Mouse (Mus musculus) myocyte (in vitro differentiated cells): Measurements from ENCODE around the gene Pparg. TPM values are rescaled to one million over a fixed set of nuclear protein-coding genes. Genes with fewer than 3 reads are reported as not detected.

Experiments
- H3K27me3 ChIP-seq: one replicate; pipeline ENCODE4 v1.6.1; 2011; ENCODE audit not compliant: control insufficient read depth, insufficient read depth, insufficient read length
- H3K36me3 ChIP-seq: one replicate; pipeline ENCODE4 v1.6.1; 2011; ENCODE audit not compliant: control insufficient read depth, insufficient read depth
- H3K4me2 ChIP-seq: one replicate; pipeline ENCODE4 v1.6.1; 2011; ENCODE audit warnings: low read depth, control low read depth
- H3K4me3 ChIP-seq: one replicate; pipeline ENCODE4 v1.5.1; 2011; ENCODE audit warnings: mild to moderate bottlenecking, control low read depth, moderate library complexity
- H3K79me2 ChIP-seq: one replicate; pipeline ENCODE4 v1.6.1; 2011; ENCODE audit not compliant: control insufficient read depth, insufficient read depth
- H3ac ChIP-seq: one replicate; pipeline ENCODE4 v1.6.1; 2011; ENCODE audit not compliant: control insufficient read depth, insufficient read length
- CEBPB ChIP-seq: IDR thresholded peaks from 2 replicates; pipeline ENCODE4 v1.6.1; 2011; ENCODE audit warnings: mild to moderate bottlenecking, moderate library complexity; ENCODE audit not compliant: poor library complexity, insufficient read depth, severe bottlenecking
- E2F4 ChIP-seq: IDR thresholded peaks from one replicate; pipeline ENCODE4 v1.6.1; 2011; ENCODE audit warnings: mild to moderate bottlenecking, control low read depth, moderate library complexity; ENCODE audit not compliant: insufficient read depth
- MAX ChIP-seq: IDR thresholded peaks from one replicate; pipeline ENCODE4 v1.6.1; 2011; ENCODE audit warnings: low read depth, mild to moderate bottlenecking, control low read depth
- MYOD1 ChIP-seq, 3 experiments: IDR thresholded peaks; one replicate each; pipeline ENCODE4 v1.6.1; 2011; ENCODE audit warnings: control low read depth in 2 of 3, low read depth in 2 of 3, mild to moderate bottlenecking in 2 of 3, moderate library complexity in 1 of 3; ENCODE audit not compliant: insufficient read length in 2 of 3, control insufficient read depth in 1 of 3
- MYOG ChIP-seq, 3 experiments: IDR thresholded peaks; one replicate each; pipeline ENCODE4 v1.6.1; 2011; ENCODE audit warnings: control low read depth in 2 of 3, low read depth in 2 of 3, mild to moderate bottlenecking in 2 of 3; ENCODE audit not compliant: insufficient read length in 2 of 3, control insufficient read depth in 1 of 3, insufficient read depth in 1 of 3
- POLR2A ChIP-seq: IDR thresholded peaks from one replicate; pipeline ENCODE4 v1.6.1; 2011; ENCODE audit warnings: low read depth, mild to moderate bottlenecking, control low read depth, moderate library complexity; ENCODE audit not compliant: insufficient read length
- POLR2AphosphoS2 ChIP-seq: IDR thresholded peaks from one replicate; pipeline ENCODE4 v1.6.1; 2011; ENCODE audit warnings: low read depth, control low read depth; ENCODE audit not compliant: insufficient read length
- REST ChIP-seq: IDR thresholded peaks from one replicate; pipeline ENCODE4 v1.6.1; 2011; ENCODE audit warnings: mild to moderate bottlenecking, control low read depth, moderate library complexity; ENCODE audit not compliant: insufficient read depth, insufficient read length
- SRF ChIP-seq: IDR thresholded peaks from one replicate; pipeline ENCODE4 v1.6.1; 2011; ENCODE audit warnings: low read depth; ENCODE audit not compliant: control insufficient read depth, insufficient read length
- TCF12 ChIP-seq: IDR thresholded peaks from one replicate; pipeline ENCODE4 v1.6.1; 2011; ENCODE audit warnings: mild to moderate bottlenecking, control low read depth; ENCODE audit not compliant: poor library complexity, insufficient read depth, severe bottlenecking
- TCF3 ChIP-seq: IDR thresholded peaks from one replicate; pipeline ENCODE4 v1.6.1; 2011; ENCODE audit warnings: low read depth, control low read depth; ENCODE audit not compliant: insufficient read length
- USF1 ChIP-seq: IDR thresholded peaks from one replicate; pipeline ENCODE4 v1.6.1; 2011; ENCODE audit warnings: low read depth, mild to moderate bottlenecking, control low read depth, moderate library complexity
- polyA plus RNA-seq: library from polyadenylated mRNA; unstranded; fragments of >200 nt; fragmentation: generic; extraction: Trizol; gene quantifications from one replicate; pipeline ENCODE4 v1.2.1, GENCODE M21; 2012; ENCODE audit warnings: missing spikeins

The Pparg gene
- polyA plus RNA-seq, result 2.2 TPM

DNA sequence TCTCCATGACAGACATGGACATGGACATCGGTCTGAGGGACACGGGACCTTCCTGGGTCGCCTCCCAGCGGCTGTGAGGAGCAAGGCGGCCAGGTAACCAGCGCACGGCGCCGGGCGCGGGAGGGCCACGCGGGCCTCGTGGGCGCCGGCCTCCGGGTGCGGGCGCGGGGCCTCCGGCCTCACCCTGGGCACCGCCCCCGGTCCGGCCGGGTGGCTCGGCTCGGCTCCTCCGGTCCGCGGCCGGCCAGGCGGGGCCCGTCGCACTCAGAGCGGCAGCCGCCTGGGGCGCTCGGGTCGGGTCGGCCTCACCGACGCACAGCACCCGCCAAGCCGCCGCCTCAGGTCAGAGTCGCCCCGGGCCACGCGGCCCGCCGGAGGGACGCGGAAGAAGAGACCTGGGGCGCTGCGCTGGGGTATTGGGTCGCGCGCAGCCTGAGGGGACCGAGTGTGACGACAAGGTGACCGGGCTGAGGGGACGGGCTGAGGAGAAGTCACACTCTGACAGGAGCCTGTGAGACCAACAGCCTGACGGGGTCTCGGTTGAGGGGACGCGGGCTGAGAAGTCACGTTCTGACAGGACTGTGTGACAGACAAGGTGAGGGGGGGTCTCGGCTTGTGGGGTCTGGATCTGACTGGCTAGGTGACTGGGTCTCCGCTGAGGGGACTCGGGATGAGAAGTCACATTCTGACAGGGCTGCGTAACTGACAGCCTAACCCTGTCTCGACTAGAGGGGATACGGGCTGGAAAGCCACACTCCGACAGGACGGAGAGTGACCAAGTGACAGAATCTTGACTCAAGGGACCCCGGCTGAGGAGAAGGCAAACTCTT, at the start of gene Pparg:
Gene Pparg (plus strand): TSS at position 176 of the 830 bp plus-strand sequence.
- Histone ChIP-seq H3K79me2 (no peaks in the 10 kb centered on the region), H3K4me2 (peak within 1 kb of the TSS; percentile 76), H3K36me3 (no peaks in the 10 kb centered on the region), H3ac (peak within 1 kb of the TSS; percentile 30), H3K27me3 (no peaks in the 10 kb centered on the region), H3K4me3 (peak within 1 kb of the TSS; percentile 29)
- TF ChIP-seq POLR2A (peak; percentile 27), CEBPB (no peak)

- Histone ChIP-seq H3K79me2 (no peaks in the 10 kb centered on the region), H3K4me3 (no peak overlapping the region), H3K4me2 (no peak overlapping the region), H3K27me3 (no peaks in the 10 kb centered on the region), H3ac (no peak overlapping the region), H3K36me3 (no peaks in the 10 kb centered on the region)
- no peak for TF ChIP-seq POLR2AphosphoS2
- no peak for TF ChIP-seq USF1
- no peak for TF ChIP-seq SRF
- TF ChIP-seq TCF12, result no peak
- no peak for TF ChIP-seq MYOG (IDR thresholded peaks at IDR 0.05; ENCODE audit: control insufficient read depth in 1 of 3, insufficient read depth in 1 of 3, insufficient read length in 2 of 3, low read depth in 2 of 3)
- TF ChIP-seq CEBPB, result no peak
- no peak for TF ChIP-seq E2F4
- no peak for TF ChIP-seq MAX
- TF ChIP-seq POLR2A, result no peak
- TF ChIP-seq REST, result no peak
- TF ChIP-seq MYOD1 (IDR thresholded peaks at IDR 0.05; ENCODE audit: control insufficient read depth in 1 of 3, insufficient read length in 2 of 3, low read depth in 2 of 3), result no peak
- TF ChIP-seq TCF3, result no peak
Measured at GRCm38 (mm10) chr6:115312780-115313179, 48.0 kb upstream of the Pparg start.

DNA sequence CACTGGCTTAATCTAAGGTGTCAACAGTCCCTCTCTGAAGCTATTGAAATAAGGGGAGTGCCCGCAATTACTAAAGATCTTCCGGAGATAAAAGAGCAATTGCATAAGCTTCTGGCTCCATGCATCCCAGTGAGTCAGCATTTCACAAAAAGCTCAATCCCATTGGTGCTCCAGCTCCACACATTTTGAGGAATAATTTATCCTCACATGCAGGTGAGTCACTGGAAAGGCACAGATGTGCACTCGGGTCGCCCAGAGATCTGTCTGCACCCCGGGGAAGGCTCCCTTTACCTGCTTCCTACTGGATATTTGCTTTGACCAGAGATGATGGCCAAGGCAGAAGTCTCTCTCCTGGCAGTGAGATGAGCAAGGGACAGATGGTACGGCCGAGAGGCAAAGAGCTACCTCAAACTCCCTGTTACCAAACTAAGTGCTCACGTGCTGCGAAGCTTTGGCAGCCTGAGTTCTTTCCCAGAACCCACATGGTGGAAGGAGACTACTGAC, 47.5 kb upstream of the Pparg start:
- Histone ChIP-seq H3K79me2 (no peaks in the 10 kb centered on the region), H3K27me3 (no peaks in the 10 kb centered on the region), H3K4me3 (no peak overlapping the region), H3K36me3 (no peaks in the 10 kb centered on the region), H3ac (no peak overlapping the region), H3K4me2 (no peak overlapping the region)
- TF ChIP-seq CEBPB (0 out of 2 replicates have a peak, but pooled peaks have one; percentile 24), TCF3 (no peak)

- TF ChIP-seq CEBPB, result no peak
- no peak for TF ChIP-seq SRF
- TF ChIP-seq MAX, result no peak
- no peak for TF ChIP-seq POLR2AphosphoS2
- TF ChIP-seq REST, result no peak
- no peak for TF ChIP-seq TCF12
- TF ChIP-seq POLR2A, result no peak
- TF ChIP-seq TCF3, result no peak
- no peak for TF ChIP-seq MYOD1 (IDR thresholded peaks at IDR 0.05; ENCODE audit: control insufficient read depth in 1 of 3, insufficient read length in 2 of 3, low read depth in 2 of 3)
- TF ChIP-seq E2F4, result no peak
- no peak for TF ChIP-seq MYOG (IDR thresholded peaks at IDR 0.05; ENCODE audit: control insufficient read depth in 1 of 3, insufficient read depth in 1 of 3, insufficient read length in 2 of 3, low read depth in 2 of 3)
- no peak for TF ChIP-seq USF1
- no peak overlapping the region for H3ac ChIP-seq
- no peaks in the 10 kb centered on the region for H3K27me3 ChIP-seq
- H3K79me2 ChIP-seq, result no peaks in the 10 kb centered on the region
- H3K36me3 ChIP-seq, result no peaks in the 10 kb centered on the region
- H3K4me2 ChIP-seq, result no peak overlapping the region
- H3K4me3 ChIP-seq, result no peak overlapping the region
Measured at GRCm38 (mm10) chr6:115313910-115314309, 46.8 kb upstream of the Pparg start.

GRCm38 (mm10) chr6:115315770-115316169, 45.0 kb upstream of the Pparg start:
- no peak overlapping the region for H3ac ChIP-seq
- H3K36me3 ChIP-seq, result no peaks in the 10 kb centered on the region
- H3K4me3 ChIP-seq, result no peak overlapping the region
- TF ChIP-seq MYOD1 (IDR thresholded peaks at IDR 0.05; ENCODE audit: control insufficient read depth in 1 of 3, insufficient read length in 2 of 3, low read depth in 2 of 3), result peak in 1 of 3 experiments; percentile 9
- TF ChIP-seq REST, result no peak
- TF ChIP-seq CEBPB, result peak; percentile 93
- H3K4me2 ChIP-seq, result peak overlapping the region; percentile 72
- H3K27me3 ChIP-seq, result no peaks in the 10 kb centered on the region
- no peaks in the 10 kb centered on the region for H3K79me2 ChIP-seq
